Mouse (Mus musculus): ENCODE data around the gene Dlx5.

The Dlx5 gene

DNA sequence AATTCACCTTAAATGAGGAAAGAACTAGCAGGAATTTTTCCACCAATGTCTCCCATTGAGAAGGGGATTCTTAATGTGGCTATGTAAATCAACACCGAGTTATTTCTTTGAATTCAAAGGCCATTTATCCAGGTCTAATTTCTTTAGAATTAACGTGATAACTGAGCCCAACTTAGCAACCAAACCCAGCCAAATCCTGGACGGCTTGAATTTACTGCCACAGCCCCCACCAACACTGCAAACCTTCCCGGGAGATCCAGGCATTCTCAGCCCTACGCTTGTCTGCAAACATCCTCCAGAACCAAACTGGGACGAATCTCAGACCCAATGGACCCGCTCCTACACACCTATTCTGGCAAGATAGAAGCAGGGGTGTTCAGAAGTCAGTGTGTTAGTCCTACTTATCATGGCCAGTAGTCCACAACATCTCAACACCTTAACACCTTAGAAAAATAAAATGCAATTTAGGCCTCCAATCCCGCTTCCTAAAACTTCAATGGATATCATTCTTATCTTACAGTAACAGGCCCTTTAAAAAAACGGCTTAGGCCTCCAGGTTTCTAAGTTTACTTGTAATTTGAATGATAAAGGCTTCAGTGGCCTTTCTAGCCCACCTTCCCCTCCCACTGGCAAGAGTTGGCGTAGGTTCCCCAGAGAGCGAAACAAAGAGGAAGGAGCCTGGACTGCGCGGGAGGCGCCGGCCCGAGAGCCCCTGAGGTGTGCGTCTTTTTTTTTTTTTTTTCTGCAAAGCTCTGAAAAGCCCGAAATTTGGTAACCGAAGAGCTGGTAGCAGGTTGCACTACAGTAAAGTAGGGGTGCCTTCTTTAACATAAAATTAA is 22.6 kb downstream of the Dlx5 start:
- DNase-seq, result no peak

DNA sequence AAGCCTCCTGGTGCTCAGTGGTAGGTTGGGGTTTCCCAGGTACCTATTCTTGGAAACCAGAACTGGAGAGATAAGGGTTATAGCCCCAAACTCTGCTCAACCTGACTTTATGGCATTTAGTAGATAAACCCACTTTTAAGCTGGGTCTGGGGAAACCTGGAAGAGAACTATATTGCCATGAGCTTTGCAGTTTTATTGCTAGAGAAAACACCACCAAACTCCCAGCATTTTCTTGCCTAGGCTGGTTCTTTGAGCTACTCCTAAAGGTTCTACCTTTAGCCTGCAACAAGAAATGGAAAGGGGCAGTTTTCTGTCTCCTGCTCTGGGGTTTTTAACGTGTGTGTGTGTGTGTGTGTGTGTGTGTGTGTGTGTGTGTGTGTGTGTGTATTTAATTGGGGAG is 23.3 kb downstream of the Dlx5 start:
- no peak for DNase-seq

GRCm38 (mm10) chr6:6857766-6858165 is 24.1 kb downstream of the Dlx5 start:
- DNase-seq, result no peak

DNA sequence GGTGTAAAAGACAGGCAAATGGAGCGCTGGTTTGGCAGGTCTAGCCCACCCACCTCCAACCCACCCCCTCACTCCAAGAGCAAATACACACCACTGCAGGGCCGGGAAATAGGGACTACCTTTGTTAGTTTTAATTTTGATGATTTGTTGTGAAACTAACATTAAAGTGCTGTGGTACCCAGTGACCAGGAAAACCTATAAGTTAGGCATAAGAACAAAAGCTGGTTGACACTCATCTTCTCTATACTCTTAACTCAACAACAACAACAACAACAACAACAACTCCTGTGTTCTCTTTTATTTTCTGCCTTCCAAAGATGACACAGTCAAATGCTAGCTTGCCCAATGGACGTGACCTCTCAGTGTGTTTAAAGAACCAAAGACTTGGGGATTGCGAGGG is 25.0 kb downstream of the Dlx5 start:
- DNase-seq, result no peak

DNA sequence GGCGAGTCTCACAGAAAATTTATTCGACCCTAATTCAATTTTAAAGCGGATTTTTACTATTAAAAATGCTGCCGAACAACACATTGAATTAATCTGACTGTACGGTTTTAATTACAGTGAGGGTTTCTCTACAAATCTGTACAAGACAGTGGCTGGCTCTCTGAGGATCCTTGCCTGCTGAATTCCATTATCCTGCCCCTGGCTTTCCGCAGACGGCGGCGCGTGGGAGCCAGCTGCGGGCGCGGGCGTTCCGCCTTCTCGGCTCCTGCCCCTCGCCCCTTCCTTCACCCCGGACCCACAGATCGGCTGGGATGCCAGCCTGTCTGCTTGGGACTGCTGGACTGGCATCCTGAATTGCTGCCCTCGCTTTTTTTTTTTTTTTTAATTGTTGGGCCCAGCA is 25.6 kb downstream of the Dlx5 start:
- no peak for DNase-seq

GRCm38 (mm10) chr6:6855746-6856185 is 26.1 kb downstream of the Dlx5 start:
- no peak for DNase-seq

- no peak for DNase-seq
These were observed 26.8 kb downstream of the Dlx5 start for GRCm38 (mm10) chr6:6854902-6855745.

DNA sequence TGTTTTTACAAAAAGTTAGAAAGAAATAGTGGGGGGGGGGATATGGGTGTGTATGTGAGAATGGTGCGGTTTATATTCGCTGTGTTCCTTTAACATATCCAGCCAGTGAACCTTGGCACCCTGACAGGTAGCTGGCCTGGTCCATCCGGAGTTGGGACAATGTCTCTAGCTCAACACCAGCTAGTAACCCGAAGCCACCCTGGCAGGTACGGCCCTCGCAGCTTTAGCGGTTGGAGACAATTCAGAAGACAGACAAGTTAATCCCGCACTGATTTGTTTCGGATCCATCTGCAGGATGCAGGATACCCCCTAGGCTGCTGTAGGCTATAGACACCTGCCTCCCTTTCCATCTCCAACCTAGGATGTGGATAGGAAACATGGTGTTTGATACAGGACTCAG is 27.7 kb downstream of the Dlx5 start:
- no peak for DNase-seq

DNA sequence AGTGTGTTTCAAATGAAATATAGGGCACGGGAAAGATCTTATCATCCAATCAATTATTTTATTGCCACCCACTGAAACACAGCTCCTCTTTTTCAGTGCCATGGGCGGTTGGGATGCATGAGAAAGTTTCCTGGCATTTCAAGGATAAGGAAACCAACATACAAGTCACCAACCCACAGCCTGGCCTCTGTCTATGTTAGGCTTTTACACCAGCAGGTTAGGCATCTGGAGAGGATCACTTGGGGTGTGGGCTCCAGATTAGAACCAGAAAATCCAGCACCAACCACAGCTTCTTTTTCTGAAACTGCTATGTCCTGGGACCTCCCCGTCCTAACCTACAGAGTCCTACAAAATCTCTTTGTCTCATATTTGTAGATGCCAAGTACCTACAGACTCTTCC is 28.9 kb downstream of the Dlx5 start:
- no peak for DNase-seq

GRCm38 (mm10) chr6:6851166-6851565 is 30.7 kb downstream of the Dlx5 start:
- no peak for DNase-seq

GRCm38 (mm10) chr6:6850324-6851060 is 31.4 kb downstream of the Dlx5 start:
- DNase-seq, result no peak

DNA sequence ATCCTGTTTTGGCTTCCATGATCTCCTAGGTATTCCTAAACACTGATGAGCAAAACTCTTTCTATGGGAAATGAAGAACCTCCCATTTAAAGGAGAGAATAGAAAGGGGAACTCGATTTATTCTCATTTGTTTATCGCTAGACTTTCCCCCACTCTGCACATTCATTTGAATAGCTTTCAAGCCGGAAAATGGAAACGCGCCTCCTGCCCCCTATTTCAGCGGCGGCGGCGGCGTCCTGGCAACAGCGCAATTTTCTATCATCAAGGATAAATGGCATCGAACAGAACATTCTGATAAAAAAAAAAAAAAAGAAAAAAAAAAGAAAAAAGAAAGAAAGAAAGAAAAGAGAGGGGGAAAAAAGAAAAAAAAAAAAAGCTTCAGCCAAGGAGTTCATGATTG is 32.1 kb downstream of the Dlx5 start:
- no peak for DNase-seq

GRCm38 (mm10) chr6:6848541-6848940 is 33.3 kb downstream of the Dlx5 start:
- no peak for DNase-seq

- DNase-seq, result peak in 1 of 2 experiments; percentile 41
These were observed 48.6 kb downstream of the Dlx5 start for GRCm38 (mm10) chr6:6833301-6833700.

DNA sequence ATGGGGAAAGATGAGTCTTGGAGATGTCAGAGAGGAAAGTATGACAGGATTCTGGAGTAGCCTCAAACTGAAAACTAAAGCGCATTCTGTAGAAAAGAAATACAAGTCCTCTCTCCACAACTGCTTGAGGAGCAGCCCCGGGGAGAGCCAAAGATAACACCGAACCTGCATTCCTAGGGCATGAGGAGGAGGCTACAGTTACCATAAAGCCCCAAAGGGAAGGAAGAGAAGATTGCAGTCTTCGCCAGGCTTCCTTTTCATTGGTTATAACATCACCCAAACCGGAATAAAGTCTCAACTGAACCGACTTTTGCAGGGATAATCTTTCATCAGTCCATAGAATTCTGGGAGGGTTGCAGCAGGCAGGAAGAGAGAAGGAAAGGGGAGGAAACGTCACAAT is 51.4 kb downstream of the Dlx5 start:
- DNase-seq, result no peak

Data from cerebellum, postnatal 14 days (tissue).